Mouse (Mus musculus) brain, embryonic 14.5 days (tissue): ENCODE results near the gene Gm7534.

Experiments used
- CTCF ChIP-seq: fragments of 200-500 bp; IDR thresholded peaks from 2 replicates; pipeline ENCODE4 v1.5.1; 2012; ENCODE audit warnings: inconsistent platforms, mild to moderate bottlenecking, moderate library complexity, borderline replicate concordance; ENCODE audit not compliant: insufficient read depth, insufficient read length; ENCODE audit errors: extremely low read depth
- POLR2A ChIP-seq: fragments of 200-500 bp; IDR thresholded peaks from 2 replicates; pipeline ENCODE4 v1.6.1; 2012; ENCODE audit warnings: mild to moderate bottlenecking, inconsistent platforms, borderline replicate concordance; ENCODE audit not compliant: poor library complexity, insufficient read depth, insufficient read length, severe bottlenecking; ENCODE audit errors: extremely low read depth

DNA sequence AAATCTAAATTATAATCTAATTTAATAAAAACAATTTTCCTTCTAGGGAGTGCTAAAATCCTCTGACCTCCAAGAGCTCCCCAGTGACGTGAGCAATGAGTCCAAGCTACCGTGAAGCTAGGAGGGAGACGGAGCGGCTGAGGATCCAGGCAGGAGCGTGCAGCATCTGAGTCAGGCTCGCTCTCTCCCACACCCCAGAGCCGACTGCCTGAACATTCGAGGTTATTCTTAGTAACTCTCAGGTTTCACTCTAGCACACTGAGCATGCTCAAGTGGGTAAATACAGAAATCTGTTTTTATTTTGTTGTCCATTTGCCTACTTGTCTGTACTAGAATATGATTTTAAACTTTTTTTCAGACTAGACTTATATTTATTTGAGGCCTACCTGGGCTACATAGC, 46.1 kb downstream of the Gm7534 start:
- TF ChIP-seq POLR2A (no peak), CTCF (no peak)
